Mouse (Mus musculus) forebrain, embryonic 14.5 days (tissue): ENCODE data around the gene Adgrg1. TPM values are rescaled to one million over a fixed set of nuclear protein-coding genes. Genes with fewer than 3 reads are reported as not detected.

Experiments used
- ATAC-seq: fragments of 200-750 bp; cut with Nextera tagmentation; 2 replicates; pipeline ENCODE4 v1.8.0; 2017; ENCODE audit warnings: mild to moderate bottlenecking, moderate library complexity
- DNase-seq: peaks from one replicate; pipeline ENCODE4 v3.0.0-alpha.2; 2015; ENCODE audit warnings: low spot score
- H3K27ac ChIP-seq: fragments of 300-500 bp; sonication (generic); 2 replicates; pipeline ENCODE4 v1.5.1; 2014; ENCODE audit warnings: low read depth, mild to moderate bottlenecking, control low read depth, low read length, moderate library complexity
- H3K27me3 ChIP-seq: fragments of 300-500 bp; sonication (generic); replicated peaks from 2 replicates; pipeline ENCODE4 v1.6.1; 2014; ENCODE audit warnings: low read length, control low read depth, mixed read lengths; ENCODE audit not compliant: control insufficient read depth, insufficient read depth
- H3K36me3 ChIP-seq: fragments of 300-500 bp; sonication (generic); 2 replicates; pipeline ENCODE4 v1.6.1; 2014; ENCODE audit warnings: low read length, control low read depth; ENCODE audit not compliant: control insufficient read depth, insufficient read depth
- H3K4me1 ChIP-seq: fragments of 300-500 bp; sonication (generic); 2 replicates; pipeline ENCODE4 v1.6.1; 2014; ENCODE audit warnings: antibody characterized with exemption, low read length, control low read depth; ENCODE audit not compliant: control insufficient read depth, insufficient read depth
- H3K4me2 ChIP-seq: fragments of 300-500 bp; sonication (generic); 2 replicates; pipeline ENCODE4 v1.6.1; 2014; ENCODE audit warnings: mild to moderate bottlenecking, control low read depth, low read length
- H3K4me3 ChIP-seq: fragments of 300-500 bp; sonication (generic); 2 replicates; pipeline ENCODE4 v1.5.1; 2014; ENCODE audit warnings: low read depth, low read length, control low read depth
- H3K9ac ChIP-seq: fragments of 300-500 bp; sonication (generic); 2 replicates; pipeline ENCODE4 v1.6.1; 2014; ENCODE audit warnings: mild to moderate bottlenecking, low read length, control low read depth, moderate library complexity
- H3K9me3 ChIP-seq: fragments of 300-500 bp; sonication (generic); replicated peaks from 2 replicates; pipeline ENCODE4 v1.6.1; 2016; ENCODE audit warnings: low read length, control low read depth, mixed read lengths; ENCODE audit not compliant: control insufficient read depth
- WGBS: fragments of 180-500 bp; shearing (Covaris S2); extraction: QIAGEN DNeasy Blood & Tissue Kit; methylation state at CpG from one replicate; pipeline ENCODE4 v1.1.7; 2014; 5-methylcytosine and 5-hydroxymethylcytosine counted together
- polyA plus RNA-seq: library from polyadenylated mRNA; unstranded; fragments of >200 nt; fragmentation: Nextera tagmentation; extraction: Ambion mirVana; gene quantifications from 2 replicates; pipeline ENCODE4 v1.2.1, GENCODE M21; 2014

Adgrg1 gene
- polyA plus RNA-seq, 1 experiment from 2014 or later, result 145 TPM

DNA sequence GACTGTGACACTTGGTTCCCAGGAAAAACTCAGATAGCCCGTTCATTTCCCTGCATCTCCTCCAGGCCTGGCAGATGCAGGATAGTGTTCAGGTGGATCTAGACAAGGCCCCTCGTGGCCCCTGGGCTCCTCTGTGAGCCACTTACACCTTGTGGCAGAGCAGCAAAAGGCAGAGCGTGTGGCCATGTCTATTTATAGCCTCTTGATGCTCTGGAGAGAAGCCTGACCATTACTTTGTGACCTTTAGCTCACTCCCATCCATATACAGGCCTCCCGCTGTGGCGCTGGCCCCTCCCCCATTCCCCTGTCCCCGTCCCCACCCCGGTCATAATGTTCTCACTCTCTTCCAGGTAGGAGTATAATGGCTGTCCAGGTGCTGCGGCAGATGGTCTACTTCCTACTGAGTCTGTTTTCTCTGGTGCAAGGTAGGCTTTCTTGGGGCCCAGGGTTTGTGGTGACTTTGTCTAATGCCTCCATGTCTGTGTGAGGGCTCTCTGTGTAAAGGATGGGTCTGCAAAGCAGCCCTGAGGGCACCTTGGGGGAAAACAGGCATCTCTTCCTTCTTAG, 27.6 kb downstream of the Adgrg1 start:
- H3K27me3 ChIP-seq, result no peaks in the 10 kb centered on the region
- peak overlapping the region; percentile 79; the same call in 1 of the 2 replicates for H3K4me2 ChIP-seq
- ATAC-seq (no peak; the same call in 1 of the 2 replicates), DNase-seq (no peak)
- WGBS, result 72% methylated on average over 8 of the region's 8 CpGs
- H3K9me3 ChIP-seq, result no peaks in the 10 kb centered on the region
- H3K27ac ChIP-seq, result 0 out of 2 replicates have a peak overlapping the region, but pooled peaks have one; percentile 1
- H3K9ac ChIP-seq, result no peak overlapping the region
- no peak overlapping the region for H3K4me3 ChIP-seq
- H3K36me3 ChIP-seq, result peaks cover 70% of the 10 kb centered on the region
- peaks cover 43% of the 10 kb centered on the region for H3K4me1 ChIP-seq

GRCm38 (mm10) chr8:95012442-95012919, 37.9 kb downstream of the Adgrg1 start:
- peaks cover 87% of the 10 kb centered on the region for H3K36me3 ChIP-seq
- ATAC-seq, result no peak
- 87% methylated on average over 15 of the region's 15 CpGs for whole genome bisulfite sequencing

GRCm38 (mm10) chr8:95015866-95016265, 41.3 kb downstream of the Adgrg1 start:
- no peaks in the 10 kb centered on the region for H3K4me1 ChIP-seq
- ATAC-seq, result no peak
- no peak for DNase-seq
- 81% methylated on average over 4 of the region's 4 CpGs for WGBS
- H3K27ac ChIP-seq, result no peak overlapping the region
- peaks cover 53% of the 10 kb centered on the region for H3K36me3 ChIP-seq
- no peak overlapping the region for H3K4me2 ChIP-seq
- no peaks in the 10 kb centered on the region for H3K9me3 ChIP-seq
- H3K4me3 ChIP-seq, result no peak overlapping the region
- H3K27me3 ChIP-seq, result no peaks in the 10 kb centered on the region
- no peak overlapping the region for H3K9ac ChIP-seq

More at GRCm38 (mm10) chr8:95012442-95012919, 37.9 kb downstream of the Adgrg1 start:
- Histone ChIP-seq H3K4me2 (no peak overlapping the region), H3K9me3 (no peaks in the 10 kb centered on the region), H3K4me1 (no peaks in the 10 kb centered on the region), H3K27me3 (no peaks in the 10 kb centered on the region), H3K27ac (no peak overlapping the region), H3K4me3 (no peak overlapping the region), H3K9ac (no peak overlapping the region)
- DNase-seq, result no peak

- Histone ChIP-seq H3K9me3 (no peaks in the 10 kb centered on the region), H3K36me3 (peaks cover 45% of the 10 kb centered on the region), H3K4me1 (no peaks in the 10 kb centered on the region), H3K27me3 (no peaks in the 10 kb centered on the region), H3K27ac (no peak overlapping the region), H3K9ac (no peak overlapping the region), H3K4me3 (no peak overlapping the region), H3K4me2 (no peak overlapping the region)
- WGBS, result 79% methylated on average over 4 of the region's 4 CpGs
- DNase-seq (no peak), ATAC-seq (no peak)
These were observed 42.1 kb downstream of the Adgrg1 start for GRCm38 (mm10) chr8:95016684-95017083.

- Histone ChIP-seq H3K4me1 (no peaks in the 10 kb centered on the region), H3K27ac (no peak within 1 kb of the TSS), H3K9me3 (no peaks in the 10 kb centered on the region), H3K4me3 (no peak within 1 kb of the TSS), H3K4me2 (no peak within 1 kb of the TSS), H3K9ac (no peak within 1 kb of the TSS), H3K27me3 (no peaks in the 10 kb centered on the region), H3K36me3 (peaks cover 37% of the 10 kb centered on the region)
- WGBS, result 81% methylated on average over 11 of the region's 11 CpGs
- no peak for ATAC-seq
- DNase-seq, result no peak
These were observed 42.9 kb downstream of the Adgrg1 start, which contains the start of gene Adgrg3 for GRCm38 (mm10) chr8:95017451-95017850. Gene Adgrg3 (plus strand): TSS chr8:95017692.

DNA sequence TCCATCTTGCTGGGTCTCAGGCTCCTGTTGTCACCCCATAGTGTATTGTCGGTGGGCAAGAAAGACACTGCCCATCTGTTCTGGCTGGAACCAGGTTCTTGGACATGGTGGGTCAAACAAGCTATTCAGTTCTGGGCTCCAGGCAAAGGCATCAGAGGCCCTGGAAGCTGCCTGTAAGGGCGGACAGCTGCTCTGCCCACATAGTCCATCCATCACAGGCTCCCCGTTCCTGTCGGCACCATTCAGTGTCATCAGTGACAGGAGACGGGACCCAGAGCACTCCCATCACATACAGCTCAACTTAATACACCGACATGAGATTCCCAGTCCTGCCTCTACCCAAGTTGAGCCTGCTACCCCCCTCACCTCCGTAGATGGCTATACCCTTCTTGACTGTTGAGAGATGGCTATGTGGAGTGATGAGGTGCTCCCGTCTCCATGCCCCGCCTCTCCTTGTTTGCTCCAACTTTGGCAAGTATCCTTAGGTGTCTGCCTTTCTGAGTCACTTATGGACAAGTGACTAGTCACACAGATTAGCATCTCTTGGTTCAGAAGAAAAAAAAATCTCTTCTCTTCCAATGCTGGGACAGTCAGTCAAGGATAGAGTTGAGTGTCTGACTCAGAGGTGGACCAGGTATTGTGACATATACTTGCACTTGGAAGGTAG, 43.6 kb downstream of the Adgrg1 start:
- no peak overlapping the region for H3K4me2 ChIP-seq
- no peaks in the 10 kb centered on the region for H3K4me1 ChIP-seq
- ATAC-seq (no peak), DNase-seq (no peak)
- H3K9ac ChIP-seq, result no peak overlapping the region
- WGBS, result 91% methylated on average over 9 of the region's 9 CpGs
- H3K27me3 ChIP-seq, result no peaks in the 10 kb centered on the region
- H3K36me3 ChIP-seq, result peaks cover 31% of the 10 kb centered on the region
- H3K4me3 ChIP-seq, result no peak overlapping the region
- H3K9me3 ChIP-seq, result no peaks in the 10 kb centered on the region
- no peak overlapping the region for H3K27ac ChIP-seq

DNA sequence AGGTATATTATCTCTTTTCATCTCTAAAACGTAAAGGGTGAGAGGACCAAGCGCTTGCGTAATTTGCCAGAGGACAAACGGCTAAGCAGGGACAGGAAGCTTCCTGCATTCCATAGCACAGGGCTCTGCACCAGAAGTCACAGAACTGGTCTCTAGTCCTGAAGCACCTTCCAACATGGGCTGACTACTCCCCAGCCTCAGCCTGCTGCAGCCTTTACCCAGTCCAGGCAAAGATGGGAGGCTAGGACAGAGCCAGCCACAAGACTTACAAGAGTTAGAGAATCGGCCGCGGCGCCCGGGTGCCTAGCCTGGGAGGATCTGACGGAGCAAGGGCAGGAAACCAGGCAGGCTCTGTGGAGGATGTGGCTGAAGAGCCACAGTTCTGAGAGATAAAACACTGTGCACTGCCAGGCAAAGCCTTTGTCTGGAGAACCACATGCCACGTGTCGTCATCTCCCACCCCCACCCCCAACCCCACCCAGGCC, 45.8 kb downstream of the Adgrg1 start:
- Histone ChIP-seq H3K36me3 (peaks cover 8% of the 10 kb centered on the region; the same call in 1 of the 2 replicates), H3K27ac (no peak overlapping the region), H3K9ac (no peak overlapping the region), H3K27me3 (no peaks in the 10 kb centered on the region), H3K4me1 (no peaks in the 10 kb centered on the region), H3K4me3 (no peak overlapping the region), H3K4me2 (no peak overlapping the region), H3K9me3 (no peaks in the 10 kb centered on the region)
- no peak for DNase-seq
- ATAC-seq, result no peak
- 78% methylated on average over 12 of the region's 12 CpGs for WGBS

GRCm38 (mm10) chr8:95020821-95021220, 46.3 kb downstream of the Adgrg1 start:
- H3K27me3 ChIP-seq, result no peaks in the 10 kb centered on the region
- DNase-seq (no peak), ATAC-seq (no peak)
- H3K9me3 ChIP-seq, result no peaks in the 10 kb centered on the region
- no peak overlapping the region for H3K9ac ChIP-seq
- no peak overlapping the region for H3K4me3 ChIP-seq
- H3K27ac ChIP-seq, result no peak overlapping the region
- WGBS, result 85% methylated on average over 10 of the region's 10 CpGs
- H3K4me1 ChIP-seq, result no peaks in the 10 kb centered on the region
- H3K4me2 ChIP-seq, result no peak overlapping the region
- H3K36me3 ChIP-seq, result peaks cover 3% of the 10 kb centered on the region; the same call in 1 of the 2 replicates

GRCm38 (mm10) chr8:95023201-95023600, 48.6 kb downstream of the Adgrg1 start:
- ATAC-seq (no peak), DNase-seq (no peak)
- Histone ChIP-seq H3K4me1 (no peaks in the 10 kb centered on the region), H3K27me3 (no peaks in the 10 kb centered on the region), H3K4me3 (no peak overlapping the region), H3K36me3 (no peaks in the 10 kb centered on the region), H3K9ac (no peak overlapping the region), H3K4me2 (no peak overlapping the region), H3K27ac (no peak overlapping the region), H3K9me3 (no peaks in the 10 kb centered on the region)
- WGBS, result 22% methylated on average over 8 of the region's 8 CpGs
